Mouse (Mus musculus) urinary bladder, adult 18-20 months (tissue): ENCODE data around the gene Dcaf6.
"Not testable (repeated sequence)": the region's sequence is repeated elsewhere in the genome, so short reads cannot be mapped to it uniquely, and the experiment has no call there.

ENCODE experiments used
- DNase-seq, 2 experiments: peaks; one replicate each; pipeline ENCODE4 v3.0.0; 2022; ENCODE audit warnings: low spot score in 2 of 2, mixed read lengths in 2 of 2

Dcaf6 gene

GRCm38 (mm10) chr1:165426254-165426653, 34.0 kb downstream of the Dcaf6 start:
- no peak for DNase-seq

DNA sequence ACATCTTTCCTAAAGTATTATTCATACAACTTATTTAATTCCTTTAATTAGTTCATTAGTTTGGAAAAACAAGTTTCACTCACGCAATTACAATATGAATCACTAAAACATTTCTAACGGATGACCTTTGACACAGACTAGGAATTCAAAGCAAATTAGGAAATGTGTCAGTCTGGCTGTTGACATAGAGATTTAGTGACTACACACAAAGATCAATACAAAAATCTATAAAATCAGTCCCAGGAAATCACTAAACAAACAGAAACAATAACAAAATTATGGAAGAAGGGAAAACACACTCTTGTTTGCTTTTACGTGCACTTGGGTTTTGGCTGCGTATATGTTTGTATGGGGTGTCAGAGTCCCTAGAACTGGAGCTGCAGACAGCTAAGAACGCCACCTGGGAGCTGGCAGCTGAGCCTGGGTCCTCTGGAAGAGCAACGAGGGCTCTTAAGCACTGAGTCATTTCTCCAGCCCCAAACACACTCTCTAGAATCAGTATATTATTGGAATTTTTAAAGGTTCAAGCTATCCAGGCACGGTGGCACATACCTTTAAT, 38.8 kb downstream of the Dcaf6 start:
- no peak for DNase-seq

- DNase-seq = no peak
These were observed 63.9 kb downstream of the Dcaf6 start for GRCm38 (mm10) chr1:165396401-165396805.

DNA sequence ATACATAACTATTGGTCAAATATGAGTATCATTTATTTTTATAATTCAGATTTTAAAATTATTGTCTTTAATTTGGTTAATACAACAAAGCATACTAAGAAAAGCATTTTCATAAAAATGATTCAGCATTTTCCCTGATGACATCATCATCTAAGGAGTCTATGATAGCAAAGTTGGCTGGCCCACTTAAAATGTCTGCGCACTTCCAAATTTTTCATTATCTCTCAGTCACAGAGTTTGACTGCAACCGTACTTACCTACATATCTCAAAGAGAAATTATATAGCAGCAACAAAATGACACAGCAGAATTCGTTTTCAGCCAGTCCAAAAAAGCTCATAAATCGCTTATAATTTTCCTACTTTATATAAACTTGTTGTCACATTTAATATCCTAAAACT, 64.3 kb downstream of the Dcaf6 start:
- no peak for DNase-seq

- no peak for DNase-seq
These were observed 65.4 kb downstream of the Dcaf6 start for GRCm38 (mm10) chr1:165394836-165395235.

- no peak for DNase-seq
These were observed 67.2 kb downstream of the Dcaf6 start for GRCm38 (mm10) chr1:165393033-165393432.

DNA sequence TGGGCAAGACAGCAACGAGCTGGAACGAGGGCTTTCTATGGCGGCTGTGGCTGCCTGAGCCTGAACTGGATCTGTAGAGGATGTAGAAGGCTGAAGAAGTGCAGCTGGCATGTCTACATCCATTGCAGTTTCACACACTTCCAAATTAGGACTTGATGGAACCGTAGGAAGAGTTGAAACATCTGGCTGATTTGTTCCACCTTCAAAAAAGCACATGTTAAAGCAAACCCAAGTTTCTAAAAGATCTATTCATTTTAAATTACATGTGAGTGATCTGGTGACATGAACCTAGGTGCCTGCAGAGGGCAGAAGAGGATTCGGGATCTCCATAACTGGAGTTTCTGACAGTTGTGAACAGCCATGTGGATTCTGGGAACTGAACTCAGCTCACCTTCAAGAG, 71.6 kb downstream of the Dcaf6 start:
- DNase-seq = no peak

DNA sequence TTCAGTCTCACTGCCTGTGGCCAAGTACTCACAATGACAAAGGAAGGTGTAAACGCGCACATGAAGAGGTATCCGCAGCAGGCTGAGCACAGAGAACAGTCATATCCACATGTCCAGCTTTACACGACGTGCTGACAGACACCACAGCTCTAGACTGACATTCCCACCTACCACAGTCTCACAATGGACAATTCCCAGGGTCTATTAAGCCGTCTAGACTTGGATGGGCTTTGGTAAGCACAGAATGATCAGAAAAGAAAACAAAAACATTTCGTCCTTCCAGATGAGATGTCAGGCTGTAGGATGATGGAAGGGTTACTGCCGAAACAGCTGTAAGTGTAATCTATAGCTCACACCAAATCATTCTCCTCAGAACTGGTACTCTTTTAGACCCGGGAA, 73.8 kb downstream of the Dcaf6 start:
- DNase-seq = no peak

GRCm38 (mm10) chr1:165385810-165386524, 74.3 kb downstream of the Dcaf6 start:
- DNase-seq = no peak

- DNase-seq = no peak
These were observed 86.4 kb downstream of the Dcaf6 start for GRCm38 (mm10) chr1:165373839-165374238.

- no peak for DNase-seq
These were observed 89.3 kb downstream of the Dcaf6 start for GRCm38 (mm10) chr1:165370990-165371389.

GRCm38 (mm10) chr1:165365057-165365456, 95.2 kb downstream of the Dcaf6 start:
- no peak for DNase-seq

DNA sequence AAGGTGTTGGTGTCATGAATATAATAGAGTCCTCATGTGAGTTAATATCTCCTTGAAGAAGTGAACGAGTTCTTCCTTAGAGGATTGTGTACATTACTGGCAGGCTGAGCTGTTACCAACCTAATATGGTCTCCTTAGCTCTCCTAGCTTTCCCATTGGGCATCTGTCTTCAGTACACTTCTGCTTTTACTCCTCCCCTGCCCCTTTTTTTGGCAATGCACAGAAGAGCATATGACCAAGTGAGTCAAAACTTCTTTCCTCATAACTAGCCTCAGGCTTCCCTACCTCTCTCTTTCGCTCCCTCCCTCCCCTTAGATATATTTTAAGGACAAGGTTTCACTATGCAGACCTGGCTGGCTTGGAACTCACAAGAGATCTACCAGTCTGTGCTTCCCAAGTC, 97.0 kb downstream of the Dcaf6 start:
- DNase-seq = no peak

DNA sequence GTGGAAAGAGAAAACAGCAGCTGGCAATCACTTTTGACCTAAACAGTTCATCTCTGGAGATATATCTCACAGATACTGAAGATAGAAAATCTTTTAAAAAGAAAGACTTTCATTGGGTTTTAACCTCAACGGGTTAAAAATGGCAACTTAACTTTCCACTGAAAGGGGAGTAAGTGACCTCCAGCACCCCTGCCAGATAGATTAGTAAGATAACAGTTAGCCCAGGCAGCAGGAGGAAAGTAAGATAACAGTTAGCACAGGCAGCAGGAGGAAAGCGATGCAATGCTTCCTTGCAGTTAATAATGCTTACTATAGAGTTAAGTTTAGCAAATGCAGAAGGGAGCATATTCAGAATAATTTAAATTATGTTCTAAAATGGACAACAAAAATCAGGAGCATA, 103.9 kb downstream of the Dcaf6 start:
- DNase-seq = no peak

DNA sequence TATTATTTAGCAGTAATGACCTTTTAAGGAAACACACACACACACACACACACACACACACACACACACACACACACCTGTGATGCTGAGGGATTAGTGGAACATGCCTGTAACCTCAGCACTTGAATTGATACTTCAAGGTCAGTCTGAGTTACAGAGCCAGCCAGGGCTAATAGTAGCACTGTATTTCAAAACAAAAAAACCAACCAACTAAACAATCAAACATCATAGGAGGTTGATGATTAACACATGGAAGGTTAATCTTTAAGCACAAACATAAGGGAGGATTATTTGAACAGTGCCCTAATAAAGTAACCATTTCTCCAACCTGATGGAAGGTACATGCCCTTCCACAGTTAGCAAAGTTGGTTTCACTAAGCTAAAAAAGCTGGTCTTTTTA, 111.6 kb downstream of the Dcaf6 start:
- DNase-seq = no peak

DNA sequence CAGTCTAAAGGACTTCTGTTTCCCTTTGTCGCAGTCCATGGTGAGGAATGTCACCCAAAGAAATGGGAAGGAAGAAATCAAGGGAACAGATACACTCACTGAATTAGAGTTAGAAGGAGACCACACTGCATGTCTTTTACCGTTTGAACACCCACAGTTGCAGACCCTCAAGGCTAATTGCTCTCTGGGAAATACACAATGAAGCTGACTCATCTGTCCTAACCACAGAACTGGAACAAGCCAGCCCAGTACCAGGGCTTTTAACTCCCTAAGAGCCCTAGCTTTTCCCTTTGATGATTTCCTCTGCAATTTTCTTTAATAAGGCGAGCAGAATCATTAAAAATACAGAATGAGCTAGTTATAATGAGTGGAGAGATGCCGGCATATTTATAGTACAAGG, 115.8 kb downstream of the Dcaf6 start:
- no peak for DNase-seq

DNA sequence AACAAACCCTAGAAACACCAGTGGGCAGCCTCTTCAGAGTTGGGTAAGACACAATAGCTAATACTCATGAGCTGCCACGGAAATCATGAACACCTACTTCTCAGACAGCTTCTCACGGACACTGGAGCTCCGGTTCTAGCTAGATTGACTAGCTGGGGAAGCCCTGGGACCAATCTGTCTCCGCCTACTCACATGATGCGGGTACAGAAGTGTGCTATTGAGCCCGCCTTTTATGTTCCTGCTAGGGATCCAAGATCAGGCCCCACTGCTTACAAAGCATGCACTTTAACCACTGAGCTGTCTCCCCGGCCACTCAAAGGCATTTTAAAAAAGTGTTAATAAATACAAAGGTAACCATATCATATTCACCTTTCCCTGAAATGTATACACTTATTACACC, 118.1 kb downstream of the Dcaf6 start:
- no peak for DNase-seq

DNA sequence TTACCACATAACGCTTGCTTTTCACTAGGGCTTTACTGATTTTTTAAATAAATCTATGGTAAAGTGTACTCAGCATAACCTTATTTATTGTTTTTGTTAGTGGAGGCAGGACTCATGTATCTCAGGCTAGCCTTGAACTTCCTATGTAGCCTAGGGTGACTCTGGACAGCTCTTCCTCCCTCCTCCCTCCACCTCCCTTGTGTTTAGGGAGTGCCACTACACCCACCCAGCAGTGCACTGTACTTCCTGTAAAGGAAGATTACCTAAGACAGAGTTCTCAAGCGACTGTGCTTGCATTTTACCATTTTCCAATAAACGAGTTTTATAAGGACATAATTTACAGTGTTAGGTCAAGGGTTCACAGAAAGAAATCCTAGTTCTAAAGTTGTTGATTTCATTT, 127.5 kb downstream of the Dcaf6 start:
- DNase-seq = no peak

- no peak for DNase-seq
These were observed 129.4 kb downstream of the Dcaf6 start for GRCm38 (mm10) chr1:165330859-165331258.

GRCm38 (mm10) chr1:165328384-165329289, 131.6 kb downstream of the Dcaf6 start:
- not testable (repeated sequence) for DNase-seq

GRCm38 (mm10) chr1:165327831-165328230, 132.4 kb downstream of the Dcaf6 start:
- DNase-seq = no peak

GRCm38 (mm10) chr1:165327370-165327769, 132.9 kb downstream of the Dcaf6 start:
- DNase-seq = no peak

GRCm38 (mm10) chr1:165322934-165323333, 137.3 kb downstream of the Dcaf6 start:
- no peak for DNase-seq
